Mouse (Mus musculus) hindlimb bud, embryonic 11.5 days (tissue): ENCODE measurements around the gene Cdhr5.

ENCODE experiments used
- DNase-seq: peaks from one replicate; pipeline ENCODE4 v3.0.0-alpha.2; 2012; ENCODE audit warnings: low read depth, low spot score; ENCODE audit errors: extremely low spot score

Cdhr5 gene

GRCm38 (mm10) chr7:141276546-141276945 lies at the start of gene Cdhr5:
Gene Cdhr5, minus strand, starts transcription at chr7:141276786.
- no peak for DNase-seq

GRCm38 (mm10) chr7:141324686-141325085 lies 48.1 kb upstream of the Cdhr5 start:
- DNase-seq: no peak

- DNase-seq: no peak
Observed at GRCm38 (mm10) chr7:141319446-141319845, 42.9 kb upstream of the Cdhr5 start.

- DNase-seq: no peak
Observed at GRCm38 (mm10) chr7:141317619-141318132, 41.1 kb upstream of the Cdhr5 start.

GRCm38 (mm10) chr7:141315974-141316373 lies 39.4 kb upstream of the Cdhr5 start:
- no peak for DNase-seq

GRCm38 (mm10) chr7:141315076-141315475 lies 38.5 kb upstream of the Cdhr5 start:
- no peak for DNase-seq

GRCm38 (mm10) chr7:141314416-141314815 lies 37.8 kb upstream of the Cdhr5 start:
- DNase-seq: no peak

GRCm38 (mm10) chr7:141304537-141304936 lies 28.0 kb upstream of the Cdhr5 start:
- DNase-seq: no peak

GRCm38 (mm10) chr7:141302702-141303268 lies 26.2 kb upstream of the Cdhr5 start:
- DNase-seq: no peak

GRCm38 (mm10) chr7:141301386-141301785 lies 24.8 kb upstream of the Cdhr5 start:
- no peak for DNase-seq

- no peak for DNase-seq
Observed at GRCm38 (mm10) chr7:141299175-141299574, 22.6 kb upstream of the Cdhr5 start.

GRCm38 (mm10) chr7:141297926-141298650 lies 21.5 kb upstream of the Cdhr5 start:
- DNase-seq: no peak

GRCm38 (mm10) chr7:141294479-141294878 lies 17.9 kb upstream of the Cdhr5 start:
- no peak for DNase-seq

GRCm38 (mm10) chr7:141293852-141294471 lies 17.4 kb upstream of the Cdhr5 start:
- no peak for DNase-seq

- DNase-seq: no peak
Observed at GRCm38 (mm10) chr7:141292583-141293388, 16.2 kb upstream of the Cdhr5 start.

GRCm38 (mm10) chr7:141291921-141292582 lies 15.5 kb upstream of the Cdhr5 start, which contains the start of gene Drd4:
Gene Drd4, plus strand, starts transcription at chr7:141292006.
- DNase-seq: no peak

GRCm38 (mm10) chr7:141288042-141288441 lies 11.5 kb upstream of the Cdhr5 start:
- DNase-seq: no peak

GRCm38 (mm10) chr7:141282756-141283155 lies 6.2 kb upstream of the Cdhr5 start:
- no peak for DNase-seq

GRCm38 (mm10) chr7:141281442-141281841 lies 4.9 kb upstream of the Cdhr5 start:
- DNase-seq: no peak

GRCm38 (mm10) chr7:141278766-141279590 lies 2.4 kb upstream of the Cdhr5 start, which contains the start of gene Sct:
Gene Sct, minus strand, starts transcription at chr7:141279133.
- DNase-seq: no peak
